Comparison of ENCODE assay signal across 17 mouse cellular contexts in the genomic region with DNA sequence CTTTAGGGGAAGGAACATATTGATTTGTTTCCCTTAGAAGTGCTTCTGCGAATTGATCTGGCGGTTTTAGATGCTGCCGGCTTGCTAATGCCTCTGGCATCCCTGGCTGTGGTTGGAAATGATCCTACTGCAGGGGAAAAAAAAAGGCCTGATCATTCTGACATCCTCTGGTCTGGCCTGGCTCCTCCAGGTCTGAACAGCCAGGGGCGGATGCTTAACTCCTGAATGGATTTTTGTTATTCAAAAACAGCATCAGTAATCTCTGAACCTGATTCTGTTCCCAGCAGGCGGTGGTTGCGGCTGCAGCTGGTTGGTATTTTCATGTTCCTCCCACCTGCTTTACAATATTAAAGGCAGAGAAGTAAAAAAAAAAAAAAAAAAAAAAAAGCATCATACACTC. TPM values are rescaled to one million over a fixed set of nuclear protein-coding genes. Genes with fewer than 3 reads are reported as not detected.
"Had no signal": no experiment of that assay in that cellular context is flagged by ENCODE, and none has a peak within 500 bp of the region (broad histone marks: within the 10 kb centered on the region; RNA-seq: fewer than 3 reads in every experiment).

No protein-coding gene starts in this region.

- H3K9ac ChIP-seq: lung, embryonic 14.5 days; midbrain, embryonic 13.5 days; neural tube, embryonic 13.5 days; stomach, embryonic 15.5 days had no signal

- H3K27ac ChIP-seq: midbrain, embryonic 10.5 days; midbrain, embryonic 13.5 days; neural tube, embryonic 13.5 days; stomach, embryonic 15.5 days; stomach, postnatal 0 days had no signal

- H3K4me3 ChIP-seq: midbrain, embryonic 10.5 days; midbrain, embryonic 13.5 days; myocyte; neural tube, embryonic 13.5 days; stomach, embryonic 15.5 days had no signal

- H3K4me1 ChIP-seq: stomach, embryonic 15.5 days had no signal

- H3K36me3 ChIP-seq: midbrain, embryonic 10.5 days; midbrain, embryonic 13.5 days; neural tube, embryonic 13.5 days; stomach, embryonic 15.5 days had no signal

- H3K9me3 ChIP-seq: neural tube, embryonic 13.5 days; stomach, embryonic 15.5 days had no signal

- DNase-seq: lung, adult 18-20 months; lung, embryonic 14.5 days; lung, postnatal 10 days; lung, postnatal 4 days; right cerebral cortex, postnatal 14 days; thymus, adult 2 months; thymus, postnatal 25 days; thymus, postnatal 4 days had no signal

- ATAC-seq: midbrain, embryonic 13.5 days; midbrain, embryonic 16.5 days had no signal

- H3K4me2 ChIP-seq: lung, embryonic 14.5 days; midbrain, embryonic 13.5 days; neural tube, embryonic 13.5 days; stomach, embryonic 15.5 days had no signal

RNA-seq across cellular contexts. Expression of gene Phox2b, which starts 16.0 kb away (rescaled TPM):
- polyA plus RNA-seq: myocyte; spleen, adult 2 months; testis, adult 2 months; thymus, adult 2 months had no signal
